Mouse (Mus musculus): ENCODE measurements at regions not wholly inside any gene's neighbourhood (a gene's known extent, or its start where the extent isn't known, plus 50 kb on each side); places are given as distances from the start of the nearest gene placed in this dataset.

DNA sequence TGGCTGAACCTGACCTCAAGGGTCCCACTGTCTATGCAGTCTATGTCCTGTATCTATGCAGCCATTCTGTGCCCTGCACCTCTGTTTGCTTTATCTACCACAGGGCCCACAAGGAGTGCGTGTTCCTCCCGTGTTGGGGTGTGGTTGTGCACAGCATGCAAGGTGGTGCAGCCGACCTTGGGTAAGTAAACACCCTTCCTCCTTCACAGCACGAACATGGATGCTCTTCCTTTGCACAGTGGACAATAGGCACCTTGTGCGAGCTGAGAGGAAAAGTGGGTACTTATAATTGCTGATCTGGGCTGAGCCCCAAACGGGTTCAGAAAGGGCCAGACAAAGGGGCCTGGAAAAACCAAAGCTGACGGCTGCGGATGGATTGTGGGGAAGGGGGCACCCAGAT is 91.3 kb upstream of the 1600014C23Rik start:
- no peak for DNase-seq (ENCODE audit: low spot score in 2 of 2)

DNA sequence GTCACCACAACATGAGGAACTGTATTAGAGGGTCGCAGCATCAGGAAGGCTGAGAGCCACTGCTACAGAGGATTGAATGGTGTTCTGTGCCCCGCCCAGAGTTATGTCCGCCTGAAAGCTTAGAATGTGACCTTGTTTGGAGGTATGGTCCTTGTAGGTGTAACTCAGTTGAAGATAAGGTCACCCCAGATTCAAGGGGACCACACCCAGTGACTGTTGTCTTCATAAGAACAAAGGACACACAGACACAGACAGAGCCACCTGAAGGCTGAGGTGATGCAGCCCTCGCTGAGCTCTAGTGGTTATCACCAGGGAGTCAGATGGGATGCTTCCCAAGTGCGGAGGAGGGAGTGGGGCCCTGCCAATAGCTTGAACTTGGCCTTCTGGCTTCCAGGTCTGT is 89.9 kb upstream of the 1600014C23Rik start:
- no peak for DNase-seq (ENCODE audit: low spot score in 2 of 2)

- no peak for DNase-seq (ENCODE audit: low spot score in 2 of 2)
Measured at GRCm38 (mm10) chr17:45822427-45822826, 88.8 kb upstream of the 1600014C23Rik start.

- DNase-seq (ENCODE audit: low spot score in 2 of 2) = no peak
Measured at GRCm38 (mm10) chr17:45821356-45821755, 87.7 kb upstream of the 1600014C23Rik start.

- DNase-seq (ENCODE audit: low spot score in 2 of 2) = no peak
Measured at GRCm38 (mm10) chr17:45819143-45819542, 85.5 kb upstream of the 1600014C23Rik start.

GRCm38 (mm10) chr17:45816566-45816965 is 82.9 kb upstream of the 1600014C23Rik start:
- no peak for DNase-seq (ENCODE audit: low spot score in 2 of 2)

GRCm38 (mm10) chr17:45815833-45816232 is 82.2 kb upstream of the 1600014C23Rik start:
- DNase-seq (ENCODE audit: low spot score in 2 of 2) = peak in 1 of 2 experiments; percentile 39

- DNase-seq (ENCODE audit: low spot score in 2 of 2) = no peak
Measured at GRCm38 (mm10) chr17:45815341-45815740, 81.7 kb upstream of the 1600014C23Rik start.

DNA sequence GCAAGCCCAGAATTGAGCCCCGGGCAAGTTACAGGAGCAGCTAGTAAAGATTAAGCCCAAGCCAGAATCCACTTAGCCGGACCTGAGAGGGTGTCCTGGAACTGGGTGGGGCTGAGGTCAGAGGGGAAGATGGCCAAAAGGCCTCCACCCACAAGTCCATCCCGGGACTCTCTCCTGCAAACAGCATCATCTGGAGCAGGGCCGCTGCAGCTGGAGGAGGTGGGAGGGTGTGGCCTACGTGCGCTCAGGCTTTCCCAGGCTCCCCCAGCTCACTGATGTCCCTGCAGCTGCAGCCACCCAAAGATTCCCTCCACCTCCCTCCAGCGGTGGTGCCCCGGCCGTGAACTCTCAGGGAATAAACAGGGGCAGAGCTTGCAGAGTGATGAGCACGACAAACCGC is 80.9 kb upstream of the 1600014C23Rik start:
- DNase-seq (ENCODE audit: low spot score in 2 of 2) = no peak

DNA sequence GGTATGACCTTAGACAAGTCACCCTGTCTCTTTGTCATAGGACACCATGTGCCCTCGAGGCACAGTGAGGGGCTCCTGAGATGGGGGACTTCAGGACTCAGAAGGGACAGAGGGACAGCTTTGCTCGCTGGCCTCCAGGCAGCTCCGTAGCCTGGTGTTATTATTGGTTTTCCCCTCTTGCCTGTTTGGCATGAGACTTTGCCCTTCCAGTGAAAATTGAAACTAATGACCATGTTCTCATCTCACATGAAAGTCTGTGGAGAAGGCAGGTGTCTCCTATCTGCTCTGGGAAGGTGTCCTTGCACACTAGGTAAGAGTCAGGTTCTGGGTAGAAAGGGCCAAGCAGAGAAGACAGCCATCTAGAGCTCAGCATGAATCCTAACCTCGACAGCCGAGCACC is 80.3 kb upstream of the 1600014C23Rik start:
- DNase-seq (ENCODE audit: low spot score in 2 of 2) = no peak

DNA sequence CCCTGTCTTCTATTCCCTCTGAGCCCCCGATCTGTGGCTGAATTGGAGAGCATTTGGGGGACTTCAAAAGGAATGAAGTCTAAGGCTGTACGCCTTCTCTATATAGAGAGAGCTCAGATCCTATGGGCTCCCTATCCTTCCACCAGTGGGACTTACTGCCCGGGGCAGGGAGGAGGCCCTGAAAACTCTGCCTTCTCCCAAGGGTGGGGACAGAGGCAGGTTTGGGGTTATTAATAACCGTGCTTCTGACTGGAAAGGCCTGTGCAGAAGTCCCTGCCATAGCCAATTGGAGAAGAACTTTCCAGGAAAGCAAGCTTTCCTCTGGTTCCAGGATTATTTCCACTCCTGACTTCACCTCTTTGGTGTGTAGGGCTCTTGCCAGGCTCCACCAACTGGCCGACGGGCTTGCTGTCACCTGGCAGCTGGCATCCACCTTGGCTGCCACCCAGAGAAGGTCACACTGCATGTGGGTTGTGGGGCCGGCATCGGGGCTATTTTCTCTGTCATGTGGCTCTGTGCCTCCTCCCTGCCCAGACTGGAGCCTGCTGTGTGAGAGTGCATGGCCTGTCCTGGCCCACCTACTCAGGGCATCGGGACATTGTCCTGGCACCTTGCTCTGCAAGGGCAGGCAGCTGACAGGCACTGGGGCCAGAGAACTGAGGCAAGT is 78.8 kb upstream of the 1600014C23Rik start:
- no peak for DNase-seq (ENCODE audit: low spot score in 2 of 2)

- DNase-seq (ENCODE audit: low spot score in 2 of 2) = no peak
Measured at GRCm38 (mm10) chr17:45811632-45812221, 78.1 kb upstream of the 1600014C23Rik start.

DNA sequence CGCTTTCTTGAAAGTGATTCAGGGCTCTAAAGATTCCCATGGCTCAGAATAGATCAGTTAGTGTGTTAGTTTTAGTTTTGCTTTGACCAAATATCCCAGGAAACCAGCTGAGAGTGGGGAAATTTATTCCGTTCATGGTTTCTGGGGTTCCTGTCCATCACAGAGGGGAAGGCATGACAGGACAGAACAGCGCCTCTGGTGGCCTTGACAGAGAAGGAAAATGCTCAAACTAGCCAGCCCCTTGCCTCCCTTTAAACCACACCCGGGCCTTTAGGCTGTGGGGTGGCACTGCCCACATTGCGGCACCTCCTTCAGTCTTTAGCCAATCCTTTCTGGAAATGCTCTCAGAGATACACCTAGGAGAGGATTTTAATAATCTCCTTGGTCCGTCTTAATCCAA is 76.1 kb upstream of the 1600014C23Rik start:
- DNase-seq (ENCODE audit: low spot score in 2 of 2) = no peak

DNA sequence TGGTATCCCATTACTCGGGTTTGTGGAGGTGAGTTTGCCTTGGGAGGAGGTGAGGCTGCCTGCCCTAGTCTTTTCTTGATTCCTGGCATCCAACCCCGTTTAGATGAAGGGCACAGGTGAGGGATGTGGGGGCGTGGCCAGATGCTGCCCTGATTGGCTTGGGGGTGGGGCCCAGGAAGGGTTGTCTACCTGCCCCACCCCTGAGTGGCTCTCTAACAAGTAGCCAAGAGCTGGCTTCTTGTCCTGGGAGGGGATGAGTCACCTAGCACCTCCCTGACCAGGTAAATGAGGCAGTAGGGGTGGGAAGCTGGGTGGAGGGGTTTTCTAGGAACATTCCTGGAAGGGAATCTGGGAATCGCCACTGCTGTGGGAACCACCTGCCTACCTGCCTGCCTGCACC is 74.7 kb upstream of the 1600014C23Rik start:
- DNase-seq (ENCODE audit: low spot score in 2 of 2) = no peak

DNA sequence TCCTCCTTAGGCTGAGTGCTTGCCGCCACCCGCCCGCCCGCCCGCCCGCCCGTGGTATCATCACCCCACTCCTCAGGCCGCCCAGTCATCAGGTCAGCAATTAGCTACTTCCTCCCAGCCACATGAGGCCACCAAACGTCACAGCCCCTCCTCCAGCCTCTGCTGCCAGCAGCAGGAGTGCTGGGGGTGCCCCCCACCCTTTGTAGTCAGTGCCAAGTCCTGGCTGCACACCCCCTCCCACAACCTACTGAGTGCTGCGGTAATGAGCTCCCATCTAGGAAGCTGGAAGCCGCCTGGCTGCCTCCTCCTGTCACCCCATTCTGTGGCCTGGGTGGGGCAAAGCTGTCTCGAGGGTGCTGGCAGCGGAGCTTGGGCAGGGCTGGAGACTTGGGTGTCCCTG is 73.8 kb upstream of the 1600014C23Rik start:
- no peak for DNase-seq (ENCODE audit: low spot score in 2 of 2)

DNA sequence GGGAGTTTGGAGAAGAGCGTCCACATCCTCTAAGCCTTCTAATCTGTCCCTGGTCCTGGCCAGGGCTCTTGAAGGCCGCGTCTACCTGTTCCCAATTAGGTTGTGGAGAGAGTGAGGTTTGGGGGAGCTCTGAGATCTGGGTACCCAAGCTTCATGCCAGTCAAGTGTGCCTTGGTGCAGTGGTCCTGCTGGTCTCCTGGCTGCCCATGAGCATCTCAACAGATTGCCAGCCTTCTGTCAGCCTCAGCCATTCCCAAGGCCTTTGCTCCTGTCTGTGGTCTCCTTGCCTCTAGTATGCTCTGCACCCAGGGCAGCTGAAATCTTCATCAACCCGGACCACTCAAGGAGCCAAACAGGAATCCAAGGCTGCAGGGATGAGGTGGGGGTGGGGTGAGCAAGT is 73.2 kb upstream of the 1600014C23Rik start:
- DNase-seq (ENCODE audit: low spot score in 2 of 2) = no peak

- no peak for DNase-seq (ENCODE audit: low spot score in 2 of 2)
Measured at GRCm38 (mm10) chr17:45806430-45806829, 72.8 kb upstream of the 1600014C23Rik start.

DNA sequence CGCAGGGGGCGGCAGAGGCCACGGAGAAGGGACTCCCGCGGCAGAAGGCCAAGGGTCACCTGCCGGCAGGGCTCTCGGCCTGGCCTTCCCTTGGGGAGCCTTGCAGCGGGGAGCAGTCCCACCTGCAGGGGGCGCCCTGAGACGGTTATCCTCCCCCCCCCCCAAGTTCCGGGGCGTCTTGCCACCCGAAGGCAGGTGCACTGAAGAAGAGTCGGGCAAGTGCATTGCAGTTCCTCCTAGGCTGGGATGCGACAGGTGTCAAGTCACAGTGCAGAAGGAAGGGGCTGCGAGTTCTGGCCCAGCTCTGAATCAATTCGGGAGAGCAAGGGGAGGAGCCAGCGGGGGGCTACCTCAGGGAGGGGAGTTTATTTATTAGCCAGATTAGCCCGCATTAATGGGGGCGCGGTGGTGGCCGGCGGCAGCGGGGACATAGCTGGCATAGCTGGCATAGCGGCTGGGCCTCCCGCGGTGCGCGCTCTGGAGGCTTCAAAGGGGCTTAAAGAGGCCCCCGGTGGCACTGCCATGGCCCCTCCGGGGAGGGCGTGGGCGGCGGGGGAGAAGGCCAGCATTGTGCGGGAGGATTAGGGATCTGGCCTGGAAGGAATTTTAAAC is 71.9 kb upstream of the 1600014C23Rik start:
- no peak for DNase-seq (ENCODE audit: low spot score in 2 of 2)

- no peak for DNase-seq (ENCODE audit: low spot score in 2 of 2)
Measured at GRCm38 (mm10) chr17:45803331-45803730, 69.7 kb upstream of the 1600014C23Rik start.

DNA sequence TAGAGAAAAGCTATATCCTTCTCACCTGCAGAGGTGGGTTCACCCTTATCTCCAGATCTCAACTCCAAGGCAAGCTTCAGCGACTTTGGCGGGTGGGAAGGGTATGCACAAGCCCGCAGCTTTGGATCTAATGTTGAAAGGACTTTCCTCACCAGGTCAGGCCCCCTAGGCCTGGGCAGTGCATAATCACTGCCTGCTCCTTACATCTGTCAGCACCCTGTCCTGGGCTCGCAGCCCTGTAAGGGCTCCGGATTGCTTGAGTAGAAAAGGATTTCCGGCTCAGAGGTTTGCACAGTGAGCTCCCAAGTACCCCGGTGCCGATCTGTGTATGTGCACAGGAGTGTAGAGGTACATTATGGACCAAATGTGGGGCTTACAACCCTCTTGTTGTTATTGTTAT is 68.8 kb upstream of the 1600014C23Rik start:
- no peak for DNase-seq (ENCODE audit: low spot score in 2 of 2)

- DNase-seq (ENCODE audit: low spot score in 2 of 2) = no peak
Measured at GRCm38 (mm10) chr17:45799725-45800124, 66.1 kb upstream of the 1600014C23Rik start.

DNA sequence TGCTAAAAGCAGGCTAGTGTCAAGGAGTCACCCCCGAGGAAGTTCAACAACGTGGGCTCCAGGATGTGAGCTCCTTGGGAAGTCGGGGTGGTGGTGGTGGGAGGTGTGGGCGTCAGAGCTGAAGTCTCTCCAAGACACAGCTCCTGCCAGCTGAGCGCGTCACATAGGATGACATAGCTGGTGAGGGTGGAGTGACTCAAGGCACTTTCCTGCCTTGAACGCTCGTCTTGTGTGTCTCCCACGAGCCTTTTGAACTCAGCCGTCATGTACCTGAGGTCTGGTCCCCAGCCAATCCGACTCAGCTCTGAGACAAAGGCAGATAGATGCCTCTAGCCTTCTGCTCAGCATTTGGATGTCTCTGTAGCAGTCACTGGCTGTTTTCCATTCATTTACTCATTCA is 65.4 kb upstream of the 1600014C23Rik start:
- no peak for DNase-seq (ENCODE audit: low spot score in 2 of 2)

- DNase-seq (ENCODE audit: low spot score in 2 of 2) = no peak
Measured at GRCm38 (mm10) chr17:45798456-45798855, 64.8 kb upstream of the 1600014C23Rik start.
